Mouse (Mus musculus): Measurements from ENCODE around the gene Smarcc1. TPM values are rescaled to one million over a fixed set of nuclear protein-coding genes. Genes with fewer than 3 reads are reported as not detected.

Gene Smarcc1
- polyA plus RNA-seq, 1 experiment: 127 TPM

GRCm38 (mm10) chr9:110246321-110246640 lies 128.8 kb downstream of the Smarcc1 start:
- Histone ChIP-seq H3K27ac (ENCODE audit: insufficient read depth, low read length) (no peak overlapping the region), H3K4me3 (ENCODE audit: insufficient read depth, low read length) (no peak overlapping the region), H3K4me1 (ENCODE audit: control insufficient read depth, insufficient read depth, low read length) (no peaks in the 10 kb centered on the region)
- TF ChIP-seq POLR2A (IDR thresholded peaks at IDR 0.05; ENCODE audit: low read depth, low read length) (no peak), CTCF (IDR thresholded peaks at IDR 0.05; ENCODE audit: borderline replicate concordance, insufficient read depth, low read length) (no peak)

GRCm38 (mm10) chr9:110247049-110247448 lies 129.5 kb downstream of the Smarcc1 start:
- H3K27ac ChIP-seq (ENCODE audit: insufficient read depth, low read length): no peak overlapping the region
- TF ChIP-seq POLR2A (IDR thresholded peaks at IDR 0.05; ENCODE audit: low read depth, low read length): no peak
- no peak for TF ChIP-seq CTCF (IDR thresholded peaks at IDR 0.05; ENCODE audit: borderline replicate concordance, insufficient read depth, low read length)
- H3K4me3 ChIP-seq (ENCODE audit: insufficient read depth, low read length): no peak overlapping the region
- no peaks in the 10 kb centered on the region for H3K4me1 ChIP-seq (ENCODE audit: control insufficient read depth, insufficient read depth, low read length)

GRCm38 (mm10) chr9:110248861-110249260 lies 131.4 kb downstream of the Smarcc1 start:
- Histone ChIP-seq H3K4me3 (ENCODE audit: insufficient read depth, low read length) (no peak overlapping the region), H3K4me1 (ENCODE audit: control insufficient read depth, insufficient read depth, low read length) (no peaks in the 10 kb centered on the region), H3K27ac (ENCODE audit: insufficient read depth, low read length) (no peak overlapping the region)
- TF ChIP-seq POLR2A (IDR thresholded peaks at IDR 0.05; ENCODE audit: low read depth, low read length): no peak
- TF ChIP-seq CTCF (IDR thresholded peaks at IDR 0.05; ENCODE audit: borderline replicate concordance, insufficient read depth, low read length): no peak

GRCm38 (mm10) chr9:110249823-110250543 lies 132.5 kb downstream of the Smarcc1 start:
- no peaks in the 10 kb centered on the region for H3K4me1 ChIP-seq (ENCODE audit: control insufficient read depth, insufficient read depth, low read length)
- TF ChIP-seq CTCF (IDR thresholded peaks at IDR 0.05; ENCODE audit: borderline replicate concordance, insufficient read depth, low read length) (no peak), POLR2A (IDR thresholded peaks at IDR 0.05; ENCODE audit: low read depth, low read length) (no peak)
- H3K27ac ChIP-seq (ENCODE audit: insufficient read depth, low read length): no peak overlapping the region
- no peak overlapping the region for H3K4me3 ChIP-seq (ENCODE audit: insufficient read depth, low read length)

GRCm38 (mm10) chr9:110250776-110251175 lies 133.3 kb downstream of the Smarcc1 start:
- no peaks in the 10 kb centered on the region for H3K4me1 ChIP-seq (ENCODE audit: control insufficient read depth, insufficient read depth, low read length)
- TF ChIP-seq CTCF (IDR thresholded peaks at IDR 0.05; ENCODE audit: borderline replicate concordance, insufficient read depth, low read length) (no peak), POLR2A (IDR thresholded peaks at IDR 0.05; ENCODE audit: low read depth, low read length) (no peak)
- no peak overlapping the region for H3K4me3 ChIP-seq (ENCODE audit: insufficient read depth, low read length)
- H3K27ac ChIP-seq (ENCODE audit: insufficient read depth, low read length): no peak overlapping the region

GRCm38 (mm10) chr9:110255407-110256019 lies 138.0 kb downstream of the Smarcc1 start:
- H3K4me1 ChIP-seq (ENCODE audit: control insufficient read depth, insufficient read depth, low read length): no peaks in the 10 kb centered on the region
- TF ChIP-seq CTCF (IDR thresholded peaks at IDR 0.05; ENCODE audit: borderline replicate concordance, insufficient read depth, low read length): no peak
- no peak for TF ChIP-seq POLR2A (IDR thresholded peaks at IDR 0.05; ENCODE audit: low read depth, low read length)
- H3K27ac ChIP-seq (ENCODE audit: insufficient read depth, low read length): no peak overlapping the region
- no peak overlapping the region for H3K4me3 ChIP-seq (ENCODE audit: insufficient read depth, low read length)

- no peak for TF ChIP-seq CTCF (IDR thresholded peaks at IDR 0.05; ENCODE audit: borderline replicate concordance, insufficient read depth, low read length)
- TF ChIP-seq POLR2A (IDR thresholded peaks at IDR 0.05; ENCODE audit: low read depth, low read length): no peak
- Histone ChIP-seq H3K4me3 (ENCODE audit: insufficient read depth, low read length) (no peak overlapping the region), H3K27ac (ENCODE audit: insufficient read depth, low read length) (no peak overlapping the region), H3K4me1 (ENCODE audit: control insufficient read depth, insufficient read depth, low read length) (no peaks in the 10 kb centered on the region)
Measured at GRCm38 (mm10) chr9:110258646-110259045, 141.1 kb downstream of the Smarcc1 start.

- Histone ChIP-seq H3K27ac (ENCODE audit: insufficient read depth, low read length) (no peak overlapping the region), H3K4me3 (ENCODE audit: insufficient read depth, low read length) (no peak overlapping the region), H3K4me1 (ENCODE audit: control insufficient read depth, insufficient read depth, low read length) (no peaks in the 10 kb centered on the region)
- no peak for TF ChIP-seq POLR2A (IDR thresholded peaks at IDR 0.05; ENCODE audit: low read depth, low read length)
- no peak for TF ChIP-seq CTCF (IDR thresholded peaks at IDR 0.05; ENCODE audit: borderline replicate concordance, insufficient read depth, low read length)
Measured at GRCm38 (mm10) chr9:110259118-110259517, 141.6 kb downstream of the Smarcc1 start.

GRCm38 (mm10) chr9:110263181-110263580 lies 145.7 kb downstream of the Smarcc1 start:
- no peaks in the 10 kb centered on the region for H3K4me1 ChIP-seq (ENCODE audit: control insufficient read depth, insufficient read depth, low read length)
- no peak for TF ChIP-seq CTCF (IDR thresholded peaks at IDR 0.05; ENCODE audit: borderline replicate concordance, insufficient read depth, low read length)
- no peak for TF ChIP-seq POLR2A (IDR thresholded peaks at IDR 0.05; ENCODE audit: low read depth, low read length)
- H3K27ac ChIP-seq (ENCODE audit: insufficient read depth, low read length): no peak overlapping the region
- no peak overlapping the region for H3K4me3 ChIP-seq (ENCODE audit: insufficient read depth, low read length)

GRCm38 (mm10) chr9:110264991-110265390 lies 147.5 kb downstream of the Smarcc1 start:
- Histone ChIP-seq H3K27ac (ENCODE audit: insufficient read depth, low read length) (no peak overlapping the region), H3K4me1 (ENCODE audit: control insufficient read depth, insufficient read depth, low read length) (no peaks in the 10 kb centered on the region), H3K4me3 (ENCODE audit: insufficient read depth, low read length) (no peak overlapping the region)
- TF ChIP-seq CTCF (IDR thresholded peaks at IDR 0.05; ENCODE audit: borderline replicate concordance, insufficient read depth, low read length) (no peak), POLR2A (IDR thresholded peaks at IDR 0.05; ENCODE audit: low read depth, low read length) (no peak)

Data from embryonic fibroblast, embryonic 13.5 days (primary cell).